Mouse (Mus musculus) layer of hippocampus, adult 8-10 months (tissue): ENCODE results near the gene Olfr1393. TPM values are rescaled to one million over a fixed set of nuclear protein-coding genes. Genes with fewer than 3 reads are reported as not detected.
"Not testable (repeated sequence)": the region's sequence is repeated elsewhere in the genome, so short reads cannot be mapped to it uniquely, and the experiment has no call there.

ENCODE experiments used
- DNase-seq, 2 experiments: peaks; one replicate each; pipeline ENCODE4 v3.0.0; 2022; ENCODE audit warnings: low spot score in 2 of 2
- total RNA-seq, 4 experiments: library from RNA; stranded (reverse); gene quantifications; 2 replicates each; pipeline ENCODE4 v1.2.4; 2022

The Olfr1393 gene
- total RNA-seq, 4 experiments from 2014 or later: not detected

GRCm38 (mm10) chr11:49250422-49251379 lies 27.4 kb upstream of the Olfr1393 start:
- peak in 1 of 2 experiments; percentile 48 for DNase-seq

GRCm38 (mm10) chr11:49251380-49251761 lies 26.7 kb upstream of the Olfr1393 start:
- no peak for DNase-seq

GRCm38 (mm10) chr11:49252048-49252447 lies 26.1 kb upstream of the Olfr1393 start:
- no peak for DNase-seq

GRCm38 (mm10) chr11:49253035-49253434 lies 25.1 kb upstream of the Olfr1393 start:
- no peak for DNase-seq

- DNase-seq: no peak
Observed at GRCm38 (mm10) chr11:49259296-49259695, 18.8 kb upstream of the Olfr1393 start.

- no peak for DNase-seq
Observed at GRCm38 (mm10) chr11:49259829-49260228, 18.3 kb upstream of the Olfr1393 start.

GRCm38 (mm10) chr11:49260598-49261312 lies 17.3 kb upstream of the Olfr1393 start:
- DNase-seq: no peak

- no peak for DNase-seq
Observed at GRCm38 (mm10) chr11:49261313-49261855, 16.7 kb upstream of the Olfr1393 start.

- no peak for DNase-seq
Observed at GRCm38 (mm10) chr11:49262286-49262685, 15.8 kb upstream of the Olfr1393 start.

GRCm38 (mm10) chr11:49263149-49263548 lies 15.0 kb upstream of the Olfr1393 start:
- no peak for DNase-seq

- DNase-seq: no peak
Observed at GRCm38 (mm10) chr11:49264081-49264480, 14.0 kb upstream of the Olfr1393 start.

GRCm38 (mm10) chr11:49264622-49265021 lies 13.5 kb upstream of the Olfr1393 start:
- DNase-seq: no peak

- DNase-seq: no peak
Observed at GRCm38 (mm10) chr11:49265101-49265500, 13.0 kb upstream of the Olfr1393 start.

- no peak for DNase-seq
Observed at GRCm38 (mm10) chr11:49266671-49267070, 11.4 kb upstream of the Olfr1393 start.

GRCm38 (mm10) chr11:49267316-49267715 lies 10.8 kb upstream of the Olfr1393 start:
- no peak for DNase-seq

GRCm38 (mm10) chr11:49267970-49268579 lies 10.0 kb upstream of the Olfr1393 start:
- DNase-seq: no peak

GRCm38 (mm10) chr11:49269761-49270160 lies 8.3 kb upstream of the Olfr1393 start:
- no peak for DNase-seq

GRCm38 (mm10) chr11:49270368-49270767 lies 7.7 kb upstream of the Olfr1393 start:
- no peak for DNase-seq

- DNase-seq: no peak
Observed at GRCm38 (mm10) chr11:49271334-49271733, 6.8 kb upstream of the Olfr1393 start.

- no peak for DNase-seq
Observed at GRCm38 (mm10) chr11:49273834-49274519, 4.1 kb upstream of the Olfr1393 start.

- not testable (repeated sequence) for DNase-seq
Observed at GRCm38 (mm10) chr11:49284982-49285381, 6.9 kb downstream of the Olfr1393 start, which contains the start of gene Olfr1392. Olfr1392 (plus strand) TSS chr11:49285282.
